Mouse (Mus musculus): ENCODE results near the gene Gm5941. TPM values are rescaled to one million over a fixed set of nuclear protein-coding genes. Genes with fewer than 3 reads are reported as not detected.

The Gm5941 gene
- not detected for polyA plus RNA-seq (2014; fragmentation: Illumina TruSeq; extraction: RNeasy Lipid Tissue Mini Kit (QIAGEN cat#74804); ENCODE audit: low read depth, low replicate concordance)

DNA sequence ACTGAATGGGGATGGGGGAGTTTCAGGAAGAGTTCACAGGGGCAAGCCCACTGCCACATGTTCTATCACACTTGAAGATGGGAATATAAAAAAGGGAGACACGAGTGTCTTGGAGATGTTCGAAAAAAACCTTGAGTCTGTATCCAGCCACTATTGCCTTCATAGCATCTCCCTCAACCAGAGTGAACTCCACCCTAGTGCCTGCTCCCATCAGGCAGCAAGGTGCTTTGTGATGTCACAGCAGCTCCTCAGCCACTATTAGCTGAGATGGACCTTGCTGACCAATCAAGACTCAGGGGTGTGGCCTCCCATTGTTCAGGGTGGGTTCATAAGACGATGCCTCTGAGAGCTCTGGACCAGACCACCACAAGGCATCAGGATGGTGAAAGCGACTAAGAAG is at the start of gene Gm5941:
TSS of gene Gm5941 (plus strand) at position 301 of the 400 bp plus-strand sequence.

Other genes starting within 250 kb of the Gm5941 start
- not detected for gene Mageb18, start 109.6 kb downstream of the Gm5941 start, polyA plus RNA-seq (2014; fragmentation: Illumina TruSeq; extraction: RNeasy Lipid Tissue Mini Kit (QIAGEN cat#74804); ENCODE audit: low read depth, low replicate concordance)